Mouse (Mus musculus) urinary bladder, postnatal 14 days (tissue): ENCODE results near the gene Lbhd2.

Source experiments
- DNase-seq: peaks from one replicate; pipeline ENCODE4 v3.0.0; 2021; ENCODE audit warnings: low spot score

Lbhd2 gene

DNA sequence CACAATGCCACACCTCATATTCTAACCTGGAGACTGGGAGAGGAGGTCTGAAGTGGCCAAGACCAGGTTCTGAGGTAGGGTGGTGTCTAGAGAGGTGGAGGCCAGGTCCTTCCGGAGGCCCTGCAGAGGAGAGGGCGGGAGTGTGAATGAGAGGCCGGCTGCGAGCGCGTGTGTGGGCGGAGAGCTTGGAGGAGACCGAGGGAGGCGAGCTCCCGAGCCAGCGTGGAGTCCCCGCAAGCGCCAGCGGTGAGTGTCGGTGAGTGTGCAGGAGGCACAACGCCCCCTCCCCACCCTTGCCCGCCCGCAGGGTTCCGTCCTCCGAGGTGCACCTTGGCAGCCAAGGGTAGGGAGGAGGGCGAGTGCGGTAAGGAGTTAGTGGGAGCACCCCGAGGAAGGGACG is at the start of gene Lbhd2:
TSS of gene Lbhd2 (plus strand) at position 188 of the 400 bp plus-strand sequence.
- DNase-seq = no peak

GRCm38 (mm10) chr12:111360671-111361070 is 45.9 kb upstream of the Lbhd2 start:
- DNase-seq = peak; percentile 61

DNA sequence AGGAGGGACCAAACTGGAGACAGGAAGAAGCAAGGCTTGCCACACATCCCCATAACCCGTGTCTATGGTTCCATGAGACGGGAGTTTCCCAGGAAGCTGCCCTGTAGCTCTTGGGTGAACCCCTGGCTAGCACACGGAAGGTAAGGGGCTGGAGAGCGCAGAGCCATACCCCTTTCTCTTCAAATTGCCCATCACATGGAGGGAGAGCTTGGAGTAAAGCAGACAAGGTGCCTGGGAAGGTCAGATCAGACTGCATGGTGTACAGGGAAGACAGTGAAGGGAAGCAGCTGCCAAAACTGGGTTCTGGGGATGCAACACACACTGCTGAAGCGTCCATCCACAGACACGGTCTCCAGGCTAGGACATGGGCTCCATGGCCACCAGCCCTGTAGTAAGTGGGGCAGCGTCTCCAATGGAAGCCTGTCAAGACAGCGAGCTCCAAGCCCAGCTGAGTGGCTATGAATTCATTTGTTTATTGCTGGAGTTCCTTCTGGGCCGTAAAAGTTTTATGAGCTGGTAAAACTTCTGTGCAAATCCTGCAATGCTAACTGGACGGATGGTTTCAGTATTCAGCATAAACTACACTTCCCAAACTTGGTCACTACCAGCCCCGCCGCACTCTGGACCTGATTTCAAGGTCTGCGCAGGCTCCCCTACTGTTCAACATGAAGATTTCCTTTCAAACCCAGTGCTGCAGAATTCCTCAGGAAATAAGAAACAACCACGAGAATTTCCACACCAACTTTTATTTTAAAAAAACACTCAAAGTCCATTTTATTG is 45.1 kb upstream of the Lbhd2 start:
- DNase-seq = no peak

DNA sequence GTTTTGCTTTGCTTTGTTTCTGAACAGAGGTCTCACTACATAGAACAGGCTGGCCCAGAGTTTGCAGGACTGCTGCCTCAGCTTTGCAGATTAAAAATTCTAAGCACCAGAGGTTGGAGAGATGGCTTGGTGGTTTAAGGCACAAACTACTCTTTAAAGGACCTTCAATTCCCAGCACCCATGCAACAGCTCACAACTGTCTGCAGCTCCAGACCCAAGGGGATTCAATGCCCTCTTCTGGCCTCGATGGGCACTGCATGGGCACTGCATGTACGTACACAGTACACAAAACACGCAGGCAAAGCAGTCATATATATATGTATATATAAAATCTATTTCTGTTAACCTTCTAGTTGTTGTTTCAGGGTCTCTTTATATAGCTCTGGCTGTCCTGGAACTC is 42.4 kb upstream of the Lbhd2 start:
- no peak for DNase-seq

DNA sequence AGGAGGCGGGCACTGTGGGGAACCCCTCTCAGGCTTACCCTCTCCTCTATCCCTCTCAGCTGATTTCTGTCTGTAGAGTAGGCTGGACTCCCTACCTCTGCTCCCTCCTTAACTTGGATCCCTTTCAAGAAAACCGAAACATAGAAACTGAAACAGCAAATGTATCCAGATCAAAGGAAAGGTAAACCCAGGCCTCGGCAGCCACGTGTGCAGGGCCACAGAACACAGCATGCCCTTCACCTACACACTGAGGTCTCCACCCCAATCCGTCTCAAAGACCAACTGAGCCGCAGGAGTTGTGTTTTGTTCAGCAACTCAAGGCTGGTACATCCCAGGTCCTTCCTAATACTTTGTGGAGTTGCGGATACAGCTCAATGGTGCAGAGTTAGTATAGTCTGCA is 39.5 kb upstream of the Lbhd2 start:
- DNase-seq = no peak

DNA sequence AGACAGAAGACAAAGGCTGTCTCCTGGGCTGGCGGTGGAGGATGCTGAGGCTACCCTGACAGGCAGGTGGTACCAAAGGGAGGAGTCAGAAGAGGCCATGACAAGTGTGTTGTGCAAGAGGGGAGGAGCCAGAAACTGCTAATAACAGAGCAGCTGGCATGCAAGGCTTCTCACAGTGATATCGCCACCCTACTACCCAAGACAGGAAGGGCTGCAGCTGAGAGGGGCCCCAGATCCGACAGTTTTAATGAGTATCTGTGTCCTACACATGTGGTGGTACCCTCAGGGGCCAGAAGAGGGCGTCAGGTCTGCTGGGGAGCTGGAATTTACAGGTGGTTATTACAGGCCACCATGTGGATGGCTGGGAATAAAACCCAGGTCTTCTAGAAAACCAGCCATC is 36.4 kb upstream of the Lbhd2 start:
- no peak for DNase-seq

DNA sequence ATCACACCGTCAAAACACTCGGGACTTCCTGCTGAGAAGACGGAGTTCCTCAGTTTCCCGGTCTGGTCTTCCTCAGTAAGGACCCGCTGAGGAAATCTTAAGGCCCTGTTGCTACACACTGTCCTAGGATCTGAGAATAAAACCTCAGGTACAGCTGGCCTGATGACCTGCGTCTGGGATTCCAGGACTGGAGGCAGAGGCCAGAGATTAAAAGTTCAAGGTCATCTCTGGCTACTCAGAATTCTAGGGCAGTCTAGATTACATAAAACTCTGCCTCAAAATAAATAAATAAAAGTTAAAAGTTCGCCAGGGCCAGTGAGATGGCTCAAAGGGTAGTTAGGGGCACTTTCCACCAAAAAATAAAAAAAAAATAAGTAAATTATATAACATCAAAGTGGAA is 34.7 kb upstream of the Lbhd2 start:
- no peak for DNase-seq

- no peak for DNase-seq
Measured at GRCm38 (mm10) chr12:111373411-111373810, 33.2 kb upstream of the Lbhd2 start.

- no peak for DNase-seq
Measured at GRCm38 (mm10) chr12:111374727-111375126, 31.9 kb upstream of the Lbhd2 start.

DNA sequence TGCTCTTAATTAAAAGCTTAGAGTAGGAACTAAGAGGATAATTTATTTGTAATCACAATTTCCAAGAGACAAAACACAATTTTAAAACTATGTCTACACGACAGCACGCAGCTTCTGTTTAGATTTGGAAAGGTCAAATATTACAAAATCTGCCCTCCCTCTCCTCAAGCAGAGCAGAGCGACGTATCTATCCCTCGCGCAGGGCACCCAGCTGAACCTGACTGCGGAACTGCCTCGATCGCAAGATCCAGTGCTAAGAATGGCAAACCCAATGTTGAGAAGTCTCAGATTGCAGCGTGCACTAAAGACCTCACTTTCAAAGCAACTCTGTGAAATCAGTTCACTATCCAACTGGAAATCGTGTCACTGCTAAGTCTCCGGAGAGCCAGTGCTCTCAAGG is 31.1 kb upstream of the Lbhd2 start:
- DNase-seq = no peak

DNA sequence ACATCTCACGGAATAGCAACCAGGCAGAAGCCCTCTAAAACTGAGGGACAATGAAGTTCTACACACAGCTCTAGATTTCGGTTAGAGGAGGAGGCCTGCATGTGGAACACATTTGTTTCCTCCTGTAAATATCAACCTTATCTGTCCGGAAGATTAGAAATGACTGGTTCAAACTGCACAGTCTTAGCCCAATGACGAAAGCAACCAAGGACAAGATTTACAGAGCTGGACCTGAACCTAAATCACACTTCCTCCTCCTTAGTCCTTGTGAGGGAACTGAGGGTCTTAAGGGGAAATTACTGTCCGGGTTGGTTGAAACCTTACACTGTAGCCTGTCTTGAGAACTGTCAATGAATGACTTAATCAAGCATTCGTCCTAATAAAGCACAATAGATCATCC is 30.6 kb upstream of the Lbhd2 start:
- no peak for DNase-seq

- peak; percentile 56 for DNase-seq
Measured at GRCm38 (mm10) chr12:111376826-111377331, 29.7 kb upstream of the Lbhd2 start.

DNA sequence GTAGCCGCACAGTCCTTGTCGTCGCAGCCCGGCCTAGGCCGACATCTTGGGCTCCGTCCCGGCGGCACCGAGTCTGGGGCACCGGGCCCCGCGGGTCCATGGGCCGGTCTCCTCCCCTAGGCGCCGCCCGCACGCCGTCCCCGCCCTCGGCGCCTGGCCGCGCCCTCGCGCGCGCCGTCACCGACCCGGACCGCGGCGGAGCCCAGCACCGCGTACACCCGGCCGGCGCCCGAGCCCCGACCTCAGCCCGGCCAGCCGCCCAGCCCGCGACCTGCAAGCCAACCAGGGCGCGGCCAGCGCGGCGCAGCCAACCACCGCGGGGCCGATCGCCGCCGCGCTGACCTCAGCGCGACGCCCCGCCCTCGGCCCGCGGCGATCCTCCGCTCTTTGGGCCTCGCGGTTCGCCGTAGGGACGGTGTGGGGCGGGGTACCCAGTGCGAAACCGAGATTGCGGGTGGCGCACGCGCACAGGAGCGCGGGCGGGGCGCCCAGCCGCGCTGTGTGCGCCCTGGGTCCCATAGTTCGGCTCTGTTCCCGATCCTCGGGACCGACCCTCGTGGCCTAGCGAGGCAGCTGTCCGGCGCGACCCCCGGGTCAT is 29.1 kb upstream of the Lbhd2 start, which contains the start of gene Cdc42bpb:
TSS of gene Cdc42bpb (minus strand) at position 343 of the 598 bp plus-strand sequence.
- DNase-seq = peak; percentile 92

DNA sequence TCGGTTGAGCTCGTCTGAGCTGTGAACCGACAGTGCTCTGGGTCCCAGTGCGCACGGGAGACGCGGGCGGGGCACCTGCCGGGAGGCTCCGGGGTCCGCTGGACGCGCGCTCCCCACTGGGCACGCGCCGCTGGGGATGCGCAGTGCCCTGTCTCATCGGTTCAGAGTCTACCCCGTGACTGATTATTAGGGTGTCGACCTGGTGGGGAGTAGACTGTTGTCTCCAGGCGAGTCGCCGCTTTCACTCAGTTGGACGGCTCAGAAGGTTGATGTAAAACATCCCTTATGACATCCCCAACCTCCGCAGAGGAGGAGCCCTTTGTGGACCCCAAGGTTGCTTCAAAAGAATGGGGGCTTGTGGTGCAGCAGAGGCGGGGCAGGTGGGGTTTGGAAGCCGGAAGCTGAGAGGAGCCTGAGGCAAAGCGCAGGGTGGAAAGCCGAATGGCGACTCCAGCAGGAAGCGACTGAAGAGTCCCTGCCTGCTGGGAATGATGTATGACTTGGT is 28.6 kb upstream of the Lbhd2 start:
- DNase-seq = peak; percentile 57

- no peak for DNase-seq
Measured at GRCm38 (mm10) chr12:111378812-111379211, 27.8 kb upstream of the Lbhd2 start.

- DNase-seq = no peak
Measured at GRCm38 (mm10) chr12:111385883-111386641, 20.5 kb upstream of the Lbhd2 start.

DNA sequence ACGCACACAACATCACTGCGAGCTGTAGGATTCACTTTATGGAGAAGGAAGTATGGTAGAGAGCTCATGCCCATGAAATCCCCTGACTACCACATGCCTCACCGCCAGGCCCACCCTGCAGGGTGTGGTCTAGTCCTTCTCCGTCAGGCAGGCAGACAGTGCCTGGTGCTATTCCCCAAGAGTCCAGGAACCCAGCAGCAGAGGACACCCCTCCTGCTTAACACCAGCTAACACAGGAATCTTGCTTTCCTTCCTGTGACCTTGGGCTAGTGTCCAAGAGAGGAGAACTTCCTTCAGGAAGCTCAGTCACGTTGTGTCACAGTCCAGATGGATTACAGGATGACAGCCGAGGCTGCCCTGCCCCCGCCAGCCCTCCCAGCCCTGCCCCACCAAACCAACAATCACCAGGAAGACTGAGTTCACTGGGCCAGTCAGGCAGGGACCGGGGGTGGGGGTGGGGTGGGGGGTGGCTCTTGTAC is 19.9 kb upstream of the Lbhd2 start:
- DNase-seq = no peak

- no peak for DNase-seq
Measured at GRCm38 (mm10) chr12:111387146-111387545, 19.5 kb upstream of the Lbhd2 start.

DNA sequence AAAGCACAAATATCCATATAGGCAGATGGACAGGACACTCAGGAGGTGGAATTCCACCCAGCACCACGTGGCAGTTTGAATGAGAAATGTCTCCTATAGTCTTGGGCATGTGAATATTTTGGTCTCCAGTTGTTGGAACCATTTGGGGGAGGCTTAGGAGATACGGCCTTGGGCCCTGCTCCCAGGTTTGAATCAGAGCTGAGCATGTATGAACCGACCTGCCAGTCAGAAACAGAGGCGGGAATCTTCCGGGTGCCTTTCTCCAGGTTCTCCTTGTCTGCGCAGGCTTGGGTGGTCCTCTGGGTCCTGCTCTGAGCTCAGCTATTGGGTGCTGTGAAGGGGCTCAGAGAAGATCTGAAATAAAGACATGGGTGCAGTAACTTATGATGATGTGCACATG is 12.6 kb upstream of the Lbhd2 start:
- no peak for DNase-seq

- DNase-seq = no peak
Measured at GRCm38 (mm10) chr12:111396997-111397396, 9.6 kb upstream of the Lbhd2 start.

GRCm38 (mm10) chr12:111401454-111402184 is 5.0 kb upstream of the Lbhd2 start:
- DNase-seq = peak; percentile 80

DNA sequence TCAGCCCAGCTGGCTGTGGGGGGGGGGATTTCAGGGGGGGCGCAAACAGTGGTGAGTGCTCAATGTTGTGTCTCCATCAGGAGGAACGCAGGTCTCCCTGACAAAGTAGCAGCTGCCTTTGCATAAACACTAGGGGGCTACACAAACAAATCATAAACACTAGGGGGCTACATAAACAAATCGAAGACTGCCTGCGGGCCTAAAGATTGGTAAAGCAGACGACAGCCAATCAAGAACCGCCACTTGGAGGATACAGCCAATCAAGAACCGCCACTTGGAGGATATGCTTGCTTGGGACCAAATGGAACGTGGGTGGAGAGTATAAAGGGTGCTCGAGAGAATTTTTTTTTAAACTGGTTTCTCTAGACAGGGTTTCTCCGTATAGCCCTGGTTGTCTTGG is 1.7 kb upstream of the Lbhd2 start:
- DNase-seq = no peak
